In the genomic region with DNA sequence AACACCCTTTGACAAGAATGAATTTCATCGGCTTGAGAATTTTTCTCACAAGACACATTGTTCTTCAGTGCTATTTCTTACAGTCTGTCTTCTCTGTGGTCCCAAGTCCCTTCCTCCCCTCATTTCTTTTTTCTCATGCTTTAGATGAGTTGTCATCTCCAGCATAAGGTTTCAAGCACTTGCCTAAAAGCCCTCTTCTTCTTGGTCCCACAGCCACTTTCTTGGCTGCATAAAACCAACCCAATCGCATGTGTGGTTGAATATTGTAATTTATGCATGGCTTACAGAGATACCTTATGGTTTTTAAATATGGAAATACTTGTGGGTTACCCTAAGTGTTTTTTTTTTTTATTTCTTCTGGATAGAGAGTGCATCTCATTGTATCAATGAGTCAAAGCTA, we compare ENCODE assay signal across 17 mouse cellular contexts.
"Had no signal": no experiment of that assay in that cellular context is flagged by ENCODE, and none has a peak within 500 bp of the region (broad histone marks: within the 10 kb centered on the region; RNA-seq: fewer than 3 reads in every experiment).

No protein-coding gene starts in this region.

- H3K4me2 ChIP-seq: lung, embryonic 15.5 days; midbrain, embryonic 11.5 days; midbrain, embryonic 13.5 days; midbrain, embryonic 15.5 days; neural tube, embryonic 12.5 days; stomach, embryonic 15.5 days had no signal

- ATAC-seq: lung, postnatal 0 days; midbrain, embryonic 13.5 days; midbrain, embryonic 15.5 days had no signal

- DNase-seq: lung, adult 2 months; lung, postnatal 14 days; lung, postnatal 36 days; right cerebral cortex, postnatal 14 days; thymus, adult 2 months; thymus, postnatal 25 days; thymus, postnatal 4 days had no signal

- H3K9me3 ChIP-seq: lung, embryonic 15.5 days; midbrain, embryonic 13.5 days; midbrain, embryonic 15.5 days; neural tube, embryonic 12.5 days; stomach, embryonic 15.5 days had no signal

- H3K27ac ChIP-seq: lung, embryonic 15.5 days; macrophage; midbrain, embryonic 13.5 days; midbrain, embryonic 15.5 days; neural tube, embryonic 12.5 days; stomach, embryonic 15.5 days; stomach, postnatal 0 days had no signal

- H3K36me3 ChIP-seq: lung, embryonic 15.5 days; midbrain, embryonic 13.5 days; midbrain, embryonic 15.5 days; neural tube, embryonic 12.5 days; stomach, embryonic 15.5 days had no signal

- H3K9ac ChIP-seq: lung, embryonic 15.5 days; midbrain, embryonic 13.5 days; midbrain, embryonic 15.5 days; neural tube, embryonic 12.5 days; stomach, embryonic 15.5 days had no signal

- H3K4me1 ChIP-seq: lung, embryonic 15.5 days; megakaryocyte, embryonic 14.5 days; midbrain, embryonic 13.5 days; midbrain, embryonic 15.5 days; neural tube, embryonic 12.5 days; stomach, embryonic 15.5 days had no signal

- H3K4me3 ChIP-seq: lung, embryonic 15.5 days; megakaryocyte, embryonic 14.5 days; midbrain, embryonic 13.5 days; midbrain, embryonic 15.5 days; neural tube, embryonic 12.5 days; stomach, embryonic 15.5 days had no signal

- H3K27me3 ChIP-seq: lung, embryonic 15.5 days; megakaryocyte, embryonic 14.5 days; midbrain, embryonic 13.5 days; midbrain, embryonic 15.5 days; neural tube, embryonic 12.5 days; stomach, embryonic 15.5 days had no signal
